Mouse (Mus musculus) CD4-positive, CD25-positive, alpha-beta regulatory T cell, adult 2 months (primary cell): ENCODE results near the gene Opcml.

Experiments
- DNase-seq: peaks from one replicate; pipeline ENCODE4 v3.0.0-alpha.2; 2012; ENCODE audit warnings: low read depth, low spot score

Gene Opcml

DNA sequence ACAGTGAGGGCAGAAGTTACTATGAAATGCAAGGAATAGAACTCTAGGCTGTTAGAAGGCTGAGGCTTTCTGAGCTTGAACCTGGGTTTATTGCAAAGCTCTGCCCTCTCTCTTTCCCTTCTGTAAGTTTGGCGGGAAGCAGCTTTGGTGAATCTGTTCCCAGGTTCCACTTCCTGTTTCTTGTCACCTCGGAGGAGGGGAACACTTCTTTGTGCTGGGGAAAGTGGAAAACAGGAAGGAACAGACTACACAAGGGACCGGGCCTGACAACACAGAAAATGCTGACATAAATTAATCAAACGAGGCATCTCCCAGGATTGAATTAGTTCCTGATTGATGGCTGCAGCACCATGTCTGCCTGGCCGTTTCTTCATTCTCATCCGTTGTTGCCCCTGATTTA lies 363.2 kb downstream of the Opcml start:
- no peak for DNase-seq

DNA sequence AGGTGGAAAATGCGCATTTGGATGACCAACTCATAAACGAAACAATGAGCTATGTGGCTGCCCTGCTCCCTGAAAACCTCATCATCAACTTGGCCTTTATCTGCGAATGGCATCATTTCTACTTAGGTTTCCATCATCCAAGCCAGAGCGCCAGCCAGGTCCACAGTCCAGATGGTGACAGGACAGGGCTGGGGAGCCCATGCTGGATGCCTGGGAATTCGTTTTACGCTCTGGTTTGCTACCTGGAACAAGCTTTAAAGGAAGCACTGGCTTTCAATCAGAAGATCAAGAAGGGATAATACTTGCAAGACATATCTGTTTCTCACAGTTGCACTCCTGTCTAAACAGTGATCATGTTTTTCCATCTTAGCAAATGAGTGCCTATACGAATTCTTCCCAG lies 366.5 kb downstream of the Opcml start:
- DNase-seq, result no peak

DNA sequence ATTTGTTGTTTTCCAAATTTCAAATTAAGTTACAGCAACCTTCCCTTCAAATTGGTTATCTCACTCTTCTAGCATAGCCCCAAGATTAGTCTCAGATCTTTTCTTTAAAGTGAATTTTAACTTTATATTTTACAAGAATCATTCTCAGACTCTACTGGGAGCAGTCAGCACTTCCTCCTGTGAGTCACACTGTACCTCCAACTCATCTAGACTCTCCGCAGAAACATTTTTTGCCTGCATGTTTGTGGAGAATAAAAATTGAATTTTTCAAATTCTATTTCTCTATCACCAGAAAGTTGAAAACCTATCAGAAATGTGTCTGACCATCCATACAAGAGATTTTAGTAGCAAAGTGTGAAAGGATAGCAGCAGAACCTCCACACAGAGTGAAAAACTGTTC lies 370.4 kb downstream of the Opcml start:
- DNase-seq, result no peak

DNA sequence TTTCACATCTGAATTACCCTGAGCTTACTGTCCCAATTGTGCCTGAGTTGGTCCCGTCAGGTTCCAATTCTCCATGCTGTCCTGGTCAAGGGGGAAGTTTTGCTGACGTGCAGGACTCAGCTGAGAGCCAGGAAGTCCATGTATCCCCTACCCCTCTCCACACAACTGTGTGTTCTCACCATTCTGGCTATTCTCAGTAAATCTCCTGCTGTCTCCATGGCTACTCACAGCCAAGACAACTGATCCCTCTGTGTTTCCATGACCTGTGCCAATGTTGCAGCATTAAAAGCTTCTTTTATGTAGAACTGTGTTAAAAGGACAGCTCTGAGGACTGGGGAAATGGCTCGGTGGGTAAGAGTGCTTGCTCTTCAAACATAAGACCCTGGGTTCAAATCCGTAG lies 373.4 kb downstream of the Opcml start:
- DNase-seq, result no peak

DNA sequence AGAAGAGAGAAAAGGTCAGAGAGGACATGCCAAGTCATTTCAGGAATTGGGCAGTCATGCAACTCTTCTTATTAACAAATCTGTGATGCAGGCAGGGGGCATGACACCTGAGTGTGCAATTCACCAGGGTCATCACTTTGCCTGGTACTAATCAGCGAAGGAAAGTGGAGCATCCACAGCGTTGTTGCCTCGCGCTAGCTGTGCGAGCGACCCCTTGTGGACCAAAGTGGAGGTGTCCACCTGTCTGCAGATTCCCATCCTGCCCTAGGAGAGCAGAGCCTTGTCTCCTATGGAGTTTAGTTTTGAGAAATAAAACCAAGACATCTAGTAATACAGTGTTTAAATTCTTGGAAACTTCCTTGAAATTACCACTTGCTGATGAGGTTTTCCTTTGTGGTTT lies 381.3 kb downstream of the Opcml start:
- DNase-seq, result no peak

DNA sequence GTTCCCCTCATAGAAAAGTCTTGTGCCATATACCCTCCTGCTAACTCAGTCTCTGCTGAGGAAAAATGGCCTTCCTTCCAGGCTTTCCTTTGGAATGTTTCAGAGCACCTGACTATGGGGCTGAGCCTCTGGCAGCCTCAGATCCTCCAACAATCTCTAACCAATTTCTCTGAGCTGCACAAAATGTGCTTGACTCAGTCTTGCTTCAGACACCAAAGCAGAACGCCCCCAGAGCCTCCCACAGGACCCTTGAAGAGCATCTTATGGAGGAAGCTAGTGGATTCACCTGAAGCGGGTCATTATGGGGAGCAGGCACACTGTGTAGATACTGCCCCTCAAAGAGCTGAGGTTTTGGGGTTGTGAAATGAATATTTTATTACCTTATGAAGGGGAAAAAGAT lies 386.5 kb downstream of the Opcml start:
- no peak for DNase-seq

DNA sequence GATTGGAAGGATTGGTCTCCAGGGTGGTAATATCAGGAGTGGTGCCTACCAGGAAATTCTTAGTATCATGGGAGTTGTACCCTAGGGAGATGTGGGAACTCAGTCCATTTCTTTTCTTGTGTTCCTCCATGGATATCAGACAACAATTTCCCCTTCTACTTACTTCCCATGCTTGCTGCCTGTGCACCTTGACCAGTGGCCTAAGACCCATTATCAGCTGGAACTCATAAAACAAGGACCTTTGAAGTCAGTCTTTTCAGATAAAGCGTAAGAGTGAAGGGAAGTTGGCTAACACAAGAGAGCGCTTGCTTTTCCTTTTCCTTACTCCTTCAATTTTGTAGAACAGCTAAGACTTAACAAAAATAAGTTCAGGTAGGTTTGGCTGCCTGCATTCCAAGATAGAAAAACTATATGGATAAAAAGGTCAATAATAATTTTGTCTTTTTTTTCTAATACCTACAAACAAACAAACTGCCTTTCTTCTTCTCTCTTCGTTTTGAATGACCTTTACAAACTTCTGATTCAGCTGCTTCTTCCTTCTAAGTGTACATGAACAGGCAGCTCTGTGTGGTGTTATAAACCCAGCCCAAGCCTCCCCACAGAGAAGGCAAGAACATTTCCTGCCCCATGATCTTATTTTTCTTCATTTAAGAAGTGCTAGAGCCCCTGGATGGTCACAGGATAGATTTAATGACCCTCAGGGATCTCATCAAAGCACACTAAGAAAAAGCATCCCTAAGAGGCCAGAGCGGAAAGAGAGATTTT lies 387.7 kb downstream of the Opcml start:
- no peak for DNase-seq

DNA sequence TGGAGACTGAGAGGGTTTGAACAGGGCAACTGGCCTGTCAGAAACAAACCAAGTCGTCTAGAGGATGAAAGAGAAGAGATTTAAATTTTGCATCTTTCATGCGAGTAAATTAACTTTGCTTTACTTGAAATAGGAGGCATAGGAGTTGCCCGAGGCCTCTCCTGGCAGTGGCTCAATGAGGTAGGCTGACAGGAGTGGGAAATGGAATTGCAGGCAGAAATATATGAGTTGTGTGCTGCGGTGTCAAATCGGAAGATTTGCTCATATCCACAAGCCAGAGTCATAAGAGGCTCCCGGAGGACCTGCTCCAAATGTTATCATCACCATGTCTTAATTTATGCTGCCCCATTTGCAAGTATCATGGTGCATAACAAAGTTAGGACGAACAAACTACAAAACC lies 391.3 kb downstream of the Opcml start:
- DNase-seq, result no peak

DNA sequence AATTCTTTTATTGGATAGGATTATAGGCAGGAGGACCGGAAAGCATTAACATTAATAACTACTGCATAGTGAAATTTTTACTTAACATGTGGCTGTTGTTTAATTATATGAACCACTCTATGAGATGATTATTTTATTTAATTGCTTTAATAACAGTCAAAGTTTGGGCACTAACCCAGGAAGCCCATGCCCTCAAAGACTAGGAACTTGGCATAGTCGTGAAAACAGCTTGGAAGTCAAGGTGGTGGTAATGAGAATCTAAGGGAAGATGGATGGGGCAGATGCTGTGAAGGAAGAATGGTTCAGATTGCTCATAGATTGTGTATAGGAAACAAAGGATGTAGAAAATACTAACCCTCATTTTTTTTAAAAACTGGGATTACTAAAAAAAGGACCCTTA lies 399.7 kb downstream of the Opcml start:
- DNase-seq, result no peak

DNA sequence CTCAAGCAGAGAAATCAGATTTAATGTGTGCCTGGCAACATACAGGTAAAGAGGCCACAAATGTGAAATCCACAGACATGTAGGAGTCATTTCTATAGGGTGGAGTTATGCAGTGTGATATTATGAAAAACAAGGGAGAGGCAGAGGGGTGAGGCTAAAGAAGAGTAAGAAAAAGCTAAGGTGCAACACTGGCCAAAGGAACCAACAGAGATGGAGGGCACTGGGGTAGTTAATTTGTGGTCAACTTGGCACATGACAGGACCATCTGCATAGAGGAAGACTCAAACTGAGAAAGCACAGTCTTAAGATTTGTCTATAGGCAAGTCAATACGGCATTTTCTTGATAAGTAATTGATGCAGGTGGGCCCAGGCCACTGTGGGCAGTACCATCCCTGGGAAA lies 400.2 kb downstream of the Opcml start:
- no peak for DNase-seq

DNA sequence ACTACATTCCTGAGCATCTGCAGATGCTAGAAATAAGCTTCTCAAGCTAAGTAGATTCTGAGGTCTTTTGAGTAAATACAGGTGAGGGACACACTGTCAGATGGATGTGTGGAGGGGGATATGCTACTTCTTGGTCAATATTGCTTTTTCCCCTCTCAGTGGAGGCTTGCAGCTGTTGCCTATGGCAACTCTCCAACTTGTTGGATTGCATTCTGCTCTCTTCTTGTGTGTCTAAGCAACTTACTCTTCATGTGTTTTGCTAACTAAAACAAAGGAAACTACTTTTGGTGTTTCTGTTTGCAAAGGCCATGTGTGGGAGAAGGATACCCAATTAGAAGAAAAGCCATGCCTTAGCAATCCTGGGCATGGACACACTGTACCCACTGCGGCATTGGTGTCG lies 406.0 kb downstream of the Opcml start:
- DNase-seq, result no peak

DNA sequence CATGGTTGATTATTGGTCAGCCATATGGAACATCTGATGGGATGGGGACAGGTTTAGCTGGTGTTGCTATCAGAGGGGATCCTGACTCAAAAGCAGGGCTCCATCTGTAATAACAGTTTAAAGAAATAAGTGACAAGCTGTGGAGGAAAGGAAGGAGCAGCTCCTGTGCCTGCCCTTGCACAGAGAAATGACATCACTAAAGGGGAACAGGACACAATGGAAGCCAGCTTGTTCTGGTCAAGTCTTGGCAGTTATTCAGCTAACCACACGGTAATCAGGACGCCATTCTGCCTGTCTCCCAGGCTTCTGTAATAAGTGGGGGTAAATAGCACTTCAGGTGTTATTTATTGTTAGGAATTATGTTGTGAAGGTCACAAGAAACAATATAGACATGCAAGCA lies 406.5 kb downstream of the Opcml start:
- DNase-seq, result no peak

DNA sequence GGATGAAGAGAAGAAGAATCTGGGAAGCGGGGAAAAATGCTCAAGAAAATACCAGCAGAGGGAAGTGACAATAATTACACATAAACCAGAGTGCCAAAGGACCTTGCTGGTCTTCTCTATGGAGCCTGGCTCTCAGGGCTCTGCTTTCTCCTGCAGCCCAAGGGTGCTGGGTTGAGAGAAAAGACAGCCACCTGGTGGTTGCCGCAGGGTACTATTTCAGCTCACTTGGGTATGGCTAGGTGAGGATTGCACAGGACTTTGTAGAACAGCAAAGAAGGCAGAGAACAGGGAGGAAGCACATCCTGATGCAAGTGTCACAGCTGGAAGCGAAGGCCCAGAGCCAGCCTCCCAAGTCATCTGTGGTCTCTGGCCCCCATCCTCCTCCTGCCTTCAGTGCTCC lies 407.1 kb downstream of the Opcml start:
- DNase-seq, result no peak

DNA sequence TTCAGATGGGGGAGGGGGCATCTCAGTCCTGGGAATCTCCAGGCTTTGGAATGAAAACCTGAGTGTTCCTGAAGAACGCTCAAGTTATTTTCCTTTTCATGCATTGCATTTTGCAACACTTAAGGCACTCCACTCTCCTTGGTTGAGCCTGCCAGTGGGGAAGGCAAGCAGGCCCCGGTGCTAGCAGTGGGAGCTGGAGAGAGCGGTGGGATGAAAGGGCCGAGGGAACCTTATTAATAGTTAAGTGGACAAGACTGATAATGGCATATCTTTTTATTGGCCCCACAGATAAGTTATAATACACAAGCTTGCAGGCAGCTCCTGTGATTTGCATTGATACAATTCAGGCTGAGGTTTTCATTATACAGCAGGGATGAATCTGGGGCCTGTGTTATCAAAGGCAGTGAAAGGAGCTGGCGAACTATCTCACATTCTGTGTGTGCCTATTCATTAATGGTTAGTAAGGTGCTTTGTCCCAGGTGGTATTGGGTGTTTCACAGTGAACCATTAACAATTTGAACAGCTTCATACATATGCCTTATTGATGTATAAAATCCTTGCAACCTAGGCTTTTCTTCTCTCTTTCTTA lies 407.6 kb downstream of the Opcml start:
- DNase-seq, result no peak

DNA sequence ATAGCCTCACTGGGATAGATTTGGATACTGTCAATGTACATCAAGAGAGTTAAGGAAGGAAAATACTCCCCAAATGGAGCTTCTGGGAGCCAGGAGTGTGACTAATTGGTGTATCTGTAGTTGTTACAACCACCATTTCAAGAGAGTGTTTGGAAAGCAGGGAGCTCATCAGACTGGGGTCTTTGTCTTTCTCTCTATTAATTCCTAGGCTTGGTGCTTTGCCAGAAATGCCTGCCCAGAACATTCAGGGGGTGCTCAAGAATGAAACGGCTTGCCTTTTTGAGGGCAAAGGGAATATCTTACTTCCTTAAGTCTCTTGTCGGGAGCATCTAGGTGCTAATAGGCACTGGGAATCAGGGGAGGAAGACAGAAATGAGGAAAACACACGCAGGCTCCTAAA lies 416.9 kb downstream of the Opcml start:
- no peak for DNase-seq

DNA sequence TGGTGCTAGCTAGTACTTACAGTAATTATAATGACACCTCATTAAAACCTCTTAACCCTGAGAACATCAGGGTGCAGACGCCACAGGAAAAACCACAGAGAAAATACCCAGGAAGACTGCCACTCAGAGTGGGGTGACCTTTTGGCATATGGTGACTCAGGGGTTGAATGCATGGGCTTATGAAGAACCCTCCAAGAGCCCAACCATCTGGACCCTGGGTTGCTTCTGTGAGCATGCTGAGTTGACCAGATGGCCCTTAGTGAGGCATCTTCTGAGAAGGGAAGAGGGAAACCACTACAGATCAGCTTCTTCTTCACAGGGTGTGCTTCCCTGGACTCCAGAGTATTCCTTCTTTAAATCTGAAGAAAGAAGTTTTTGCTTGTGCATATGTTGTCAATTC lies 418.1 kb downstream of the Opcml start:
- no peak for DNase-seq

DNA sequence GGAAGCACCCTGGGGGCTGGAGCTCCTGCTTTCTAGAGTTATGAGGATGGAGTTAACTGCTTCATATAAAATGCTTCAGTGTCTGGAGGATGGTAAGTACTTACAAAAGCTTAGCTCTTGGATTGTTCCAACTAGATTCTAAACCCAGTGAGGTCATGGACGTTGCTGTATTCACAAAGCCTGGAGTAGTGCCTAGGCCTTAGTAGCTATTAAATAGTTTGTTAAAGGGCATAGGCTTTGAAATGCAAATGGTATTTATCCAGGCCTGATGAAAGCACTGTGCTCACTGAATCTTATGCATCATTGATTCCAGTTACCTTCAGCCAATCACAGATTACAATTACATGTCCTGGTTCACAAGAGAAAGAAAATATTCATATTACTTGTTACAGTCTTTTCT lies 421.3 kb downstream of the Opcml start:
- no peak for DNase-seq

DNA sequence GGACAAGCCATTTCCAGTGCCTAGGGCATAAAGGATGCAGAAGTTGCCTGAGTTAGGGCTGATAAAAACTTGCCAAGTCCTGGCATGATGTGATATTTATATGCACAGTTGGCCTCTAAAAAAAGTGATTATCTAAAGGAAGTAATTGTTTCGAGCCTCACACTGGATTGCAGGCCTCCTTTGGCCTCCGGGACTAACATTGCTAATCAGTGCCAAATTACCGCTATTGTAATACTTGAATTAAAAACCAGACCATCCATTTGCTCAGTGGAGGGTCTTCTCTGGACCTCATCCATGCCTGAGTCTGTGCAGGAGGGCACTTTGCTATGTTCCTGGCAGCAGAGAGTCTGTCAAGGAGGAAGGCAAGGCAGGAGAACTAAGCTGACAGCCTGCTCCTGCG lies 423.3 kb downstream of the Opcml start:
- no peak for DNase-seq

DNA sequence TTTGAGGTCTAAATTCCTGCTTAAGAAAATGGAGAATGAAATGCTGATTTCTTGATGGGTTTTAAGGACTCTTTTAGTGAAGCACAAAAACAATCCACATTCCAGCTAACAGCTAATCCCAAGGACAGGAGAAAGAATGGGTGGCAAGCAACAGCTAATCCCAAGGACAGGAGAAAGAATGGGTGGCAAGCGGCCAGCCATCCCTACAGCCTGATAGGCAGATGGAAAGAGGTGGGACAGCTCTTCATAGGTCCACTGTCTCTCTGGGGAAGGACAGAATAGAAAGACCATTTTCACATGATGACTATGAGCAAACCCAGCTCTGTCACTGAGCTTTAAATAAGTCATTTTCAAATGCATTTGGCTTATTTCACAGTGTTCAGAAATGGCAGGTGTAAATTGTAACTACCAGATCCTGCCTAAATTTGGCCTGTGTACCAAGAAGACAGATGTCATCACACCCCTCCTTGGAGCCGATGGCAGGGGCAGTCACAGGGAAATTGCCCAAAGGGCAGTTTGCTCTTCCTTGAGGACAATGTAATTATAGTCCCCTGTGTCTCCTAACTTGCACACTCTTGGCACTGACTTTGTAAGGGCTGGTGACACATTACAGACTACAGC lies 427.6 kb downstream of the Opcml start:
- no peak for DNase-seq

DNA sequence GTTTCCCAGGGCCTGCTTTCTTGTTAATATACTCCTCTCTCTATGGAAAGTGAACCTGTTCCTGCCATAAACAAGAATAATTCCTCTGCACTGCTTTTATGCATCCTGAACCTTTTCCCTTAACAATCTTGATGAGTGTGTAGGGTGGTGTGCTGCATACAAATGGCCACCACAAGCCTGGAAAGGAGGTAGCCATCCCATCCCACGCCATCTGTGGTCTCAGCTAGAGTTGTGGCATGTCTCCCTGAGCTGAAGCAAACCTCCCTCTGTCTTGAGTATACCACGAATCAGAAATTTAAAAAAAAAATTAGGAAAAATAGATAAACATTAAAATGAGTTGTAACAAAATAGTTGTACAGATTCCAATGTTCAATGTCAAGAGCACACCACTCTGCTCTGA lies 432.2 kb downstream of the Opcml start:
- no peak for DNase-seq

DNA sequence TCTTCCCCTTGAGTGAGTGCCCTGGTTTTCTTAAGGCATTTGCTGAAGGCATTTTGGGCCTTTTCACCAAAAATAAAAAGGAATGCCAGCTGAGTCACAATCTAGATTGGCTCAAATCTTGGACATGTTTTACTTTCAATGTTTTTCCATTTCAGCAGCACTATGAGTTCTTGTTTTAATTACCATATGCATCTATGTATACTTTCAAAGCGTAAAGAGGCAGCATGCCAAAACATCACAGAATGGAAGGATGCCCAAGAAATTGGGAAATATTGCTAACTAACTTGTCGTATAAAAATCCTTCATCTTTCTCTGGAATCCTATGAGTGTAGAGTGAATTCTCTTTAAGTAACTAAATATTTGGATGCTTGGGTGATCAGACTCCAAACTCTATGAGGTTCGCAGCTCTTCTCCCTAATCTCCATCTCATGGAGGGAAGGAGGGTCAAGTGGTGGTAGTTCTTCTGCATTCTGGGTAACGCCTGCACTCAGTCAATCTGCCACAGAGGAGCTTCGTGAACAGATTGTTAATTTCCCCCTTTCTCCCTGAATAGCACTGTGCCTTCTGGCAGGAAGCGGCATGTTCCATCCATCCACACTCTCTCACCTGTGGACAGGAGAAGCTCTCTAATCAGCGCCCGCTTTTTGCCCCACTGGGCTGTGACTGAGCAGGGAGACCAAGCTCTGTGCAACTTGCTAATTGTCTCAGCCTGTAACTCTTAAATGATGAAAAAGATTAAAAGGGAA lies 435.4 kb downstream of the Opcml start:
- DNase-seq, result no peak

DNA sequence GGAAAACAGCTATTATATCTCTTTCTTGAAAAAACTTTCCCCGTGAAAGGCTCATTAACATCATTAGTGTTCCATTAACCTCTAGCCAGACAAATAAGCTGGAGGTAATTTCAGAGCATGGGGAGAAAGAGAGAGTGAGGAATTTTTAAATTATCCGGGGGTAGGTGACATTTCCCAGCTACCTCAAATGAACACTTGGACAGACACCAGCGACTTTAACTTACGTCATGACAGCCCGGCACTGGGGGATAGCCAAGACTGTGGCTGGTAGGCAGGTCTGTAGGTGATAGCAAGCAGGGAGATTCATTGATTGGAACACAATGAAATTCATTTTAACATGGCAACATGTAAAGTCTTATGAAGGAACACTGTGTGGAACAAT lies 436.0 kb downstream of the Opcml start:
- no peak for DNase-seq

DNA sequence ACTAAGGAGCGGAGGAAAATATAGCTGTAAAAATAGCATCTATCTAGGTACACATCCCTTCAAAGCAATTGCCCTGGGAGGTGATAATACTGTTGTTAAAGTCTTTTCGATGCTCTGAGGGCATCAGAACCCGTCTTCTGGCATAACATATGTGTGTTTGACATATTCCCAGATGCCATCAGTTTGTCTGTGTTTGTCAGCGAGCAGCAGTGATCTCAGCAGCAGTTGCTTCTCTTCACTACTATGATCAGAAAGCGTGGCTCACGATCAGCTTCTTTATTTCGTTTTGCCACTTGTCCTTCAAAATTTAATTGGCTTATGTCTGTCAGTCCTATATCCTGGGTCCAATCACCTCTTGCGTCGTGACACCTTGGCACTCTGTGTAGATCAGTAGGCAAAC lies 447.9 kb downstream of the Opcml start:
- DNase-seq, result no peak
